Mouse (Mus musculus) urinary bladder, postnatal 10 days (tissue): ENCODE results near the gene 2200002D01Rik.
A peak's percentile ranks its signal among the peaks of the same experiment; 100 is the strongest.
"Not testable (repeated sequence)": the region's sequence is repeated elsewhere in the genome, so short reads cannot be mapped to it uniquely, and the experiment has no call there.

Experiments
- DNase-seq: peaks from one replicate; pipeline ENCODE4 v3.0.0; 2022; ENCODE audit warnings: low spot score

2200002D01Rik gene

GRCm38 (mm10) chr7:29236593-29236992 is 11.7 kb downstream of the 2200002D01Rik start:
- no peak for DNase-seq

GRCm38 (mm10) chr7:29234661-29235060 is 13.6 kb downstream of the 2200002D01Rik start:
- no peak for DNase-seq

GRCm38 (mm10) chr7:29233745-29234144 is 14.5 kb downstream of the 2200002D01Rik start:
- DNase-seq = no peak

- DNase-seq = no peak
Measured at GRCm38 (mm10) chr7:29232247-29233013, 15.8 kb downstream of the 2200002D01Rik start, which contains the start of gene Kcnk6. TSS of gene Kcnk6 (minus strand) at chr7:29232515.

GRCm38 (mm10) chr7:29231517-29231916 is 16.7 kb downstream of the 2200002D01Rik start:
- DNase-seq = no peak

GRCm38 (mm10) chr7:29230560-29230959 is 17.7 kb downstream of the 2200002D01Rik start:
- no peak for DNase-seq

GRCm38 (mm10) chr7:29228202-29228601 is 20.1 kb downstream of the 2200002D01Rik start:
- no peak for DNase-seq

- no peak for DNase-seq
Measured at GRCm38 (mm10) chr7:29225520-29225919, 22.7 kb downstream of the 2200002D01Rik start.

- no peak for DNase-seq
Measured at GRCm38 (mm10) chr7:29224756-29225394, 23.4 kb downstream of the 2200002D01Rik start.

GRCm38 (mm10) chr7:29214846-29215245 is 33.4 kb downstream of the 2200002D01Rik start:
- DNase-seq = no peak

- no peak for DNase-seq
Measured at GRCm38 (mm10) chr7:29214236-29214635, 34.0 kb downstream of the 2200002D01Rik start.

GRCm38 (mm10) chr7:29213675-29214082 is 34.6 kb downstream of the 2200002D01Rik start, which contains the start of gene Catsperg1:
TSS of gene Catsperg1 (minus strand) at chr7:29214035.
- DNase-seq = no peak

GRCm38 (mm10) chr7:29212775-29213560 is 35.3 kb downstream of the 2200002D01Rik start:
- DNase-seq = not testable (repeated sequence)

GRCm38 (mm10) chr7:29212199-29212765 is 36.0 kb downstream of the 2200002D01Rik start:
- DNase-seq = no peak

- peak; percentile 41 for DNase-seq
Measured at GRCm38 (mm10) chr7:29211415-29212198, 36.7 kb downstream of the 2200002D01Rik start.

GRCm38 (mm10) chr7:29211013-29211412 is 37.3 kb downstream of the 2200002D01Rik start:
- not testable (repeated sequence) for DNase-seq

GRCm38 (mm10) chr7:29202577-29202976 is 45.7 kb downstream of the 2200002D01Rik start:
- DNase-seq = no peak
